Mouse (Mus musculus): ENCODE measurements around the gene Orm1. TPM values are rescaled to one million over a fixed set of nuclear protein-coding genes. Genes with fewer than 3 reads are reported as not detected.

Orm1 gene
- polyA plus RNA-seq, 1 experiment from 2014 or later, result 2.5 TPM

Other genes starting within 250 kb of the Orm1 start
- gene Ambp, start 189.8 kb upstream of the Orm1 start, polyA plus RNA-seq (2014; fragmentation: Nextera tagmentation; extraction: Ambion mirVana), result 0.18 TPM in 1 of 2 replicates, not detected in the other
- not detected in 2 replicates for gene Kif12, start 172.4 kb upstream of the Orm1 start, polyA plus RNA-seq (2014; fragmentation: Nextera tagmentation; extraction: Ambion mirVana)
- 23.5 and 25.6 TPM in 2 replicates for gene Col27a1, start 130.6 kb upstream of the Orm1 start, polyA plus RNA-seq (2014; fragmentation: Nextera tagmentation; extraction: Ambion mirVana)
- not detected in 2 replicates for gene Orm3, start 11.6 kb downstream of the Orm1 start, polyA plus RNA-seq (2014; fragmentation: Nextera tagmentation; extraction: Ambion mirVana)
- not detected in 2 replicates for gene Orm2, start 17.9 kb downstream of the Orm1 start, polyA plus RNA-seq (2014; fragmentation: Nextera tagmentation; extraction: Ambion mirVana)
- gene Akna, start 58.8 kb downstream of the Orm1 start, polyA plus RNA-seq (2014; fragmentation: Nextera tagmentation; extraction: Ambion mirVana), result 5.2 and 5.9 TPM in 2 replicates
- 4.4 and 5.0 TPM in 2 replicates for gene Whrn, start 151.4 kb downstream of the Orm1 start, polyA plus RNA-seq (2014; fragmentation: Nextera tagmentation; extraction: Ambion mirVana)
- 271 and 275 TPM in 2 replicates for gene Atp6v1g1, start 200.2 kb downstream of the Orm1 start, polyA plus RNA-seq (2014; fragmentation: Nextera tagmentation; extraction: Ambion mirVana)
- 5.3 and 7.8 TPM in 2 replicates for gene Tmem268, start 214.2 kb downstream of the Orm1 start, polyA plus RNA-seq (2014; fragmentation: Nextera tagmentation; extraction: Ambion mirVana)

Measured in embryonic facial prominence, embryonic 14.5 days (tissue).